Mouse (Mus musculus) midbrain, postnatal 0 days (tissue): ENCODE data around the gene Exoc3. TPM values are rescaled to one million over a fixed set of nuclear protein-coding genes. Genes with fewer than 3 reads are reported as not detected.
A peak's percentile ranks its signal among the peaks of the same experiment; 100 is the strongest.

ENCODE experiments used
- ATAC-seq: fragments of 200-750 bp; cut with Nextera tagmentation; 2 replicates; pipeline ENCODE4 v1.8.0; 2017; ENCODE audit warnings: moderate number of reproducible peaks, mild to moderate bottlenecking, moderate TSS enrichment, moderate library complexity; ENCODE audit not compliant: low FRiP score
- DNase-seq: peaks from one replicate; pipeline ENCODE4 v3.0.0-alpha.2; 2015; ENCODE audit warnings: low spot score
- H3K27ac ChIP-seq: fragments of 300-500 bp; sonication (generic); 2 replicates; pipeline ENCODE4 v1.5.1; 2014; ENCODE audit warnings: low read depth, mild to moderate bottlenecking, low read length, mixed read lengths
- H3K27me3 ChIP-seq: fragments of 300-500 bp; sonication (generic); 2 replicates; pipeline ENCODE4 v1.6.1; 2014; ENCODE audit warnings: low read length, control low read depth, mixed read lengths; ENCODE audit not compliant: insufficient read depth
- H3K36me3 ChIP-seq: fragments of 300-500 bp; sonication (generic); 2 replicates; pipeline ENCODE4 v1.6.1; 2014; ENCODE audit warnings: low read length, control low read depth, mixed read lengths; ENCODE audit not compliant: insufficient read depth
- H3K4me1 ChIP-seq: fragments of 300-500 bp; sonication (generic); 2 replicates; pipeline ENCODE4 v1.6.1; 2014; ENCODE audit warnings: mild to moderate bottlenecking, control low read depth, antibody characterized with exemption, low read length, mixed read lengths; ENCODE audit not compliant: insufficient read depth
- H3K4me2 ChIP-seq: fragments of 300-500 bp; sonication (generic); 2 replicates; pipeline ENCODE4 v1.6.1; 2014; ENCODE audit warnings: low read depth, mild to moderate bottlenecking, low read length, mixed read lengths; ENCODE audit not compliant: poor library complexity, severe bottlenecking
- H3K4me3 ChIP-seq: fragments of 300-500 bp; sonication (generic); 2 replicates; pipeline ENCODE4 v1.5.1; 2014; ENCODE audit warnings: low read depth, mild to moderate bottlenecking, low read length, moderate library complexity
- H3K9ac ChIP-seq: fragments of 300-500 bp; sonication (generic); replicated peaks from 2 replicates; pipeline ENCODE4 v1.6.1; 2014; ENCODE audit warnings: mild to moderate bottlenecking, low read length, moderate library complexity, mixed read lengths; ENCODE audit not compliant: poor library complexity, severe bottlenecking
- H3K9me3 ChIP-seq: fragments of 300-500 bp; sonication (generic); 2 replicates; pipeline ENCODE4 v1.6.1; 2016; ENCODE audit warnings: low read length, control low read depth
- CTCF ChIP-seq: IDR thresholded peaks from 2 replicates; pipeline ENCODE4 v1.5.1; 2016; ENCODE audit warnings: antibody characterized with exemption, mild to moderate bottlenecking
- WGBS: fragments of 180-500 bp; shearing (Covaris S2); extraction: QIAGEN DNeasy Blood & Tissue Kit; methylation state at CpG from one replicate; pipeline ENCODE4 v1.1.7; 2014; 5-methylcytosine and 5-hydroxymethylcytosine counted together
- polyA plus RNA-seq: library from polyadenylated mRNA; unstranded; fragments of >200 nt; fragmentation: Nextera tagmentation; extraction: Ambion mirVana; gene quantifications from 2 replicates; pipeline ENCODE4 v1.2.1, GENCODE M21; 2015
- total RNA-seq: library from RNA; depleted of rRNA; stranded (reverse); fragments of >200 nt; gene quantifications from 2 replicates; pipeline ENCODE4 v1.2.3, GENCODE M21; 2014; rRNA removed

Gene Exoc3
- total RNA-seq (62.5 and 112 TPM in 2 replicates), polyA plus RNA-seq (106 and 113 TPM in 2 replicates)

GRCm38 (mm10) chr13:74208317-74208985, at the start of gene Exoc3:
Exoc3 (minus strand) TSS chr13:74208732.
- H3K4me1 ChIP-seq = peaks cover 12% of the 10 kb centered on the region
- H3K9me3 ChIP-seq = no peaks in the 10 kb centered on the region
- H3K36me3 ChIP-seq = peaks cover 9% of the 10 kb centered on the region
- TF ChIP-seq CTCF = peak; percentile 15; the same call in 1 of the 2 replicates
- no peaks in the 10 kb centered on the region for H3K27me3 ChIP-seq
- peak within 1 kb of the TSS; percentile 67 for H3K4me2 ChIP-seq
- peak; percentile 93 for DNase-seq
- H3K9ac ChIP-seq = peak within 1 kb of the TSS; percentile 81
- under 1% methylated on average over 38 of the region's 39 CpGs for WGBS
- H3K27ac ChIP-seq = peak within 1 kb of the TSS; percentile 90
- ATAC-seq = peak; percentile 99
- peak within 1 kb of the TSS; percentile 75 for H3K4me3 ChIP-seq

- no peak overlapping the region for H3K9ac ChIP-seq
- no peak overlapping the region for H3K4me3 ChIP-seq
- no peak overlapping the region for H3K27ac ChIP-seq
- no peak for ATAC-seq
- peaks cover 9% of the 10 kb centered on the region for H3K4me1 ChIP-seq
- H3K36me3 ChIP-seq = no peaks in the 10 kb centered on the region
- H3K9me3 ChIP-seq = no peaks in the 10 kb centered on the region
- no peak for DNase-seq
- no peaks in the 10 kb centered on the region for H3K27me3 ChIP-seq
- H3K4me2 ChIP-seq = no peak overlapping the region
- no peak for TF ChIP-seq CTCF
Measured at GRCm38 (mm10) chr13:74246494-74246893, 38.0 kb upstream of the Exoc3 start.

- peaks cover 9% of the 10 kb centered on the region for H3K4me1 ChIP-seq
- 36% methylated on average over 4 of the region's 4 CpGs for WGBS
- peak overlapping the region; percentile 45 for H3K4me2 ChIP-seq
- ATAC-seq (peak; percentile 54; the same call in 1 of the 2 replicates), DNase-seq (no peak)
- no peaks in the 10 kb centered on the region for H3K27me3 ChIP-seq
- H3K4me3 ChIP-seq = peak overlapping the region; percentile 14; the same call in 1 of the 2 replicates
- H3K9me3 ChIP-seq = no peaks in the 10 kb centered on the region
- TF ChIP-seq CTCF = no peak
- H3K36me3 ChIP-seq = no peaks in the 10 kb centered on the region
- H3K9ac ChIP-seq = no peak overlapping the region
- no peak overlapping the region for H3K27ac ChIP-seq
Measured at GRCm38 (mm10) chr13:74245899-74246231, 37.3 kb upstream of the Exoc3 start.

- Histone ChIP-seq H3K4me3 (peak overlapping the region; percentile 14; the same call in 1 of the 2 replicates), H3K4me2 (peak overlapping the region; percentile 45), H3K36me3 (no peaks in the 10 kb centered on the region), H3K9ac (no peak overlapping the region), H3K9me3 (no peaks in the 10 kb centered on the region), H3K4me1 (peaks cover 9% of the 10 kb centered on the region), H3K27ac (no peak overlapping the region), H3K27me3 (no peaks in the 10 kb centered on the region)
- 16% methylated on average over 17 of the region's 17 CpGs for WGBS
- ATAC-seq (peak; percentile 94), DNase-seq (peak; percentile 90)
- TF ChIP-seq CTCF = no peak
Measured at GRCm38 (mm10) chr13:74245214-74245898, 36.8 kb upstream of the Exoc3 start.

GRCm38 (mm10) chr13:74237574-74237973, 29.0 kb upstream of the Exoc3 start:
- TF ChIP-seq CTCF = no peak
- no peaks in the 10 kb centered on the region for H3K27me3 ChIP-seq
- H3K9ac ChIP-seq = no peak overlapping the region
- no peaks in the 10 kb centered on the region for H3K9me3 ChIP-seq
- H3K4me3 ChIP-seq = no peak overlapping the region
- H3K27ac ChIP-seq = no peak overlapping the region
- ATAC-seq (no peak), DNase-seq (no peak)
- H3K4me1 ChIP-seq = no peaks in the 10 kb centered on the region
- WGBS = 82% methylated on average over 7 of the region's 7 CpGs
- H3K36me3 ChIP-seq = no peaks in the 10 kb centered on the region
- H3K4me2 ChIP-seq = no peak overlapping the region

- 38% methylated on average over 1 of the region's 1 CpGs for WGBS
- H3K4me3 ChIP-seq = no peak overlapping the region
- H3K27ac ChIP-seq = no peak overlapping the region
- no peaks in the 10 kb centered on the region for H3K36me3 ChIP-seq
- ATAC-seq = no peak
- no peak overlapping the region for H3K4me2 ChIP-seq
- H3K9me3 ChIP-seq = no peaks in the 10 kb centered on the region
- H3K27me3 ChIP-seq = no peaks in the 10 kb centered on the region
- TF ChIP-seq CTCF = no peak
- no peak for DNase-seq
- H3K4me1 ChIP-seq = no peaks in the 10 kb centered on the region
- H3K9ac ChIP-seq = no peak overlapping the region
Measured at GRCm38 (mm10) chr13:74220659-74221058, 12.1 kb upstream of the Exoc3 start.
